Mouse (Mus musculus) hematopoietic stem cell, adult 5-6 weeks (primary cell): ENCODE results near the gene Cnr1. TPM values are rescaled to one million over a fixed set of nuclear protein-coding genes. Genes with fewer than 3 reads are reported as not detected.

ENCODE experiments used
- total RNA-seq: library from RNA; stranded (forward); fragments of 172-1452, 232-1000 nt; gene quantifications from 2 replicates; pipeline ENCODE4 v1.2.3, GENCODE M21; 2017

Cnr1 gene
- total RNA-seq, 1 experiment from 2014 or later: 0.50 TPM

Other genes starting within 250 kb of the Cnr1 start
- gene Spaca1, start 125.6 kb downstream of the Cnr1 start, total RNA-seq: 2.9 and 7.0 TPM in 2 replicates